Mouse (Mus musculus) megakaryocyte, embryonic 14.5 days (primary cell): ENCODE measurements around the gene Trip10.

ENCODE experiments used
- FLI1 ChIP-seq: IDR thresholded peaks from 2 replicates; pipeline ENCODE4 v1.6.1; 2012; ENCODE audit warnings: low read length, inconsistent platforms, mixed read lengths
- GATA1 ChIP-seq: IDR thresholded peaks from 3 replicates; pipeline ENCODE4 v1.6.1; 2012; ENCODE audit warnings: mixed read lengths, low read length, inconsistent platforms, borderline replicate concordance

GRCm38 (mm10) chr17:57279591-57280224 is 30.5 kb downstream of the Trip10 start:
- no peak for TF ChIP-seq GATA1
- no peak for TF ChIP-seq FLI1
